Mouse (Mus musculus) spleen, postnatal 10 days (tissue): Measurements from ENCODE around the gene Ptpn6.

Source experiments
- DNase-seq, 2 experiments: peaks; one replicate each; pipeline ENCODE4 v3.0.0; 2021 to 2022; ENCODE audit warnings: low spot score in 2 of 2

The Ptpn6 gene

GRCm38 (mm10) chr6:124755831-124756595 lies 17.5 kb upstream of the Ptpn6 start, which contains the start of the genes Gm45234 and Atn1:
TSS of gene Gm45234 (minus strand) at chr6:124756021.
TSS of gene Atn1 (minus strand) at chr6:124756524.
- peak; percentile 38 to 46 for DNase-seq

- no peak for DNase-seq
Measured at GRCm38 (mm10) chr6:124755306-124755705, 16.8 kb upstream of the Ptpn6 start.

- no peak for DNase-seq
Measured at GRCm38 (mm10) chr6:124753861-124754260, 15.3 kb upstream of the Ptpn6 start.

GRCm38 (mm10) chr6:124750405-124750804 lies 11.9 kb upstream of the Ptpn6 start:
- DNase-seq = no peak

- DNase-seq = peak in 1 of 2 experiments; percentile 35
Measured at GRCm38 (mm10) chr6:124746654-124747632, 8.4 kb upstream of the Ptpn6 start.

- DNase-seq = no peak
Measured at GRCm38 (mm10) chr6:124746296-124746605, 7.7 kb upstream of the Ptpn6 start.

GRCm38 (mm10) chr6:124745490-124746295 lies 7.2 kb upstream of the Ptpn6 start:
- DNase-seq = peak; percentile 90 to 94

- no peak for DNase-seq
Measured at GRCm38 (mm10) chr6:124744755-124745321, 6.3 kb upstream of the Ptpn6 start.

GRCm38 (mm10) chr6:124743647-124744046 lies 5.1 kb upstream of the Ptpn6 start:
- peak in 1 of 2 experiments; percentile 15 for DNase-seq

GRCm38 (mm10) chr6:124742839-124743514 lies 4.5 kb upstream of the Ptpn6 start:
- DNase-seq = peak in 1 of 2 experiments; percentile 23

GRCm38 (mm10) chr6:124741842-124742241 lies 3.3 kb upstream of the Ptpn6 start:
- DNase-seq = no peak

- DNase-seq = peak; percentile 83 to 87
Measured at GRCm38 (mm10) chr6:124740888-124741761, 2.6 kb upstream of the Ptpn6 start, which contains the start of gene Grcc10. TSS of gene Grcc10 (minus strand) at chr6:124741374.

GRCm38 (mm10) chr6:124740211-124740887 lies 1.8 kb upstream of the Ptpn6 start:
- DNase-seq = no peak

GRCm38 (mm10) chr6:124739231-124739796 lies 800 bp upstream of the Ptpn6 start:
- DNase-seq = no peak

- no peak for DNase-seq
Measured at GRCm38 (mm10) chr6:124737040-124737439, 1.5 kb downstream of the Ptpn6 start.

GRCm38 (mm10) chr6:124734417-124734816 lies 4.1 kb downstream of the Ptpn6 start:
- DNase-seq = no peak

- DNase-seq = peak; percentile 65 to 85
Measured at GRCm38 (mm10) chr6:124732476-124733370, 5.8 kb downstream of the Ptpn6 start.

- no peak for DNase-seq
Measured at GRCm38 (mm10) chr6:124731038-124731437, 7.5 kb downstream of the Ptpn6 start.
